Mouse (Mus musculus): ENCODE measurements around the gene Vat1l.

- TF ChIP-seq CTCF (IDR thresholded peaks at IDR 0.05; ENCODE audit: low read depth, low read length) (no peak), GATA1 (IDR thresholded peaks at IDR 0.05; ENCODE audit: borderline replicate concordance, low read length) (no peak), POLR2AphosphoS5 (IDR thresholded peaks at IDR 0.05; ENCODE audit: insufficient replicate concordance, low read depth, low read length) (no peak), GATA2 (IDR thresholded peaks at IDR 0.05; ENCODE audit: borderline replicate concordance, low read depth, low read length) (no peak)
These were observed 56.9 kb downstream of the Vat1l start for GRCm38 (mm10) chr8:114262331-114262730.

Measured in G1E (cell line).